Mouse (Mus musculus) adrenal gland, postnatal 36 days (tissue): ENCODE measurements around the gene Slc12a7. TPM values are rescaled to one million over a fixed set of nuclear protein-coding genes. Genes with fewer than 3 reads are reported as not detected.
"Not testable (repeated sequence)": the region's sequence is repeated elsewhere in the genome, so short reads cannot be mapped to it uniquely, and the experiment has no call there.

ENCODE experiments used
- DNase-seq, 2 experiments: peaks; one replicate each; pipeline ENCODE4 v3.0.0; 2021; ENCODE audit warnings: mixed read lengths in 1 of 2
- long read RNA-seq, 2 experiments: library from polyadenylated mRNA; stranded (forward); transcript quantifications; one replicate each; pipeline ENCODE4 v2.0.0; 2021; ENCODE audit warnings: borderline sequencing depth in 2 of 2
- total RNA-seq, 2 experiments: library from RNA; stranded (reverse); gene quantifications; 2 replicates each; pipeline ENCODE4 v1.2.3; 2021

The Slc12a7 gene
- 10 to 100 TPM; 35.8 to 36.6 TPM for total RNA-seq
- long read RNA-seq, experiment 1, full-length matches to known transcripts = 5 of 10 reads
- long read RNA-seq, experiment 1, partial matches to known transcripts = 3 of 10 reads
- long read RNA-seq, experiment 1, other reads (novel, unspliced or antisense) = 2 of 10 reads
- long read RNA-seq, experiment 2, full-length matches to known transcripts = 4 of 9 reads
- long read RNA-seq, experiment 2, partial matches to known transcripts = 1 of 9 reads
- long read RNA-seq, experiment 2, other reads (novel, unspliced or antisense) = 4 of 9 reads

DNA sequence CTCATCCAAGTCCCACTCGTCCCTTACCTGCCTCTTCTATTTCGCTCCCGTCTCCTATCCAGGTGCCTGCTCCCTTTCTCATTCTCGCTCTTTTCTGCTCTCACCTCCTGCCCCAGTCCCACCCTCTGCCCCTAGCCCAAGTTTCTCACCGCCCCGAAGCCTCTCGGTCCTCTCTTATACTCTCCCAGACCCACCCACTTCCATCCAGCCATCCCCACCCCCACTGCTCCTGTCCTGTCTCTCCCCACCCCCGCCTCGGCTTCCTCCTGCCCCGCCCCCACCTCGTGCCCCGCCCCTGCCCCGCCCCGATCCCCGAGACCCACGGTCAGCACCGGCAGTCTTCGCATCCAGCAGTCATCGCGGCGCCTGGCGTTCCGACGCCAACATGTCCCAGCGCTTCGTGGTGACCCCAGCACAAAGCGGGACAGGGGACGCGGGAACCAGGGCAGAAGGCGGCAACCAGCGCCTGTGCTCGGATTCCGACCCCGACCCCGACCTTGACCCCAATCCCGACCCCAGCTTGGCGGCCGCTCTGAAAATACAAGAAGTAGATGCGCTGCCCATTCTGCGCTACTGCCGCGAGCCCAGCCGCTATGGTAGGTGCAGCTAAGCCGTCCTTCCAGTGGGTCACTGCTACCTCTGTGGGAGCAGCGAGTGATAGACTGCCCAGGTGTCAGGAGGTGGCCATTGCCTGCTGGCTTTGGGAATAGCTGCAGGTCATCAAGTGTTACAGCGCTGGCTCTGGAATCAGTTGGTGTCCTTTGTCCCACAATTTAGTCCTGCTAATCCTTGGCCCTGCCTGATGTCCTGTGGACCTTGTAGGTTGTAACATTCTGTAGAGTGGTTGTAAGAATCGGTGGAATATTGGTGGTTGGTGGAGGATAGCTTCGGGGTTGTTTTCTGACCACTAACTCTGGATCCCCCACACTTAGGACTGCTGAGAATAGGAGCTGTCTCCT lies at the start of gene Slc12a7:
Slc12a7 (plus strand) TSS at position 353 of the 959 bp plus-strand sequence.
- peak; percentile 35 to 61 for DNase-seq

DNA sequence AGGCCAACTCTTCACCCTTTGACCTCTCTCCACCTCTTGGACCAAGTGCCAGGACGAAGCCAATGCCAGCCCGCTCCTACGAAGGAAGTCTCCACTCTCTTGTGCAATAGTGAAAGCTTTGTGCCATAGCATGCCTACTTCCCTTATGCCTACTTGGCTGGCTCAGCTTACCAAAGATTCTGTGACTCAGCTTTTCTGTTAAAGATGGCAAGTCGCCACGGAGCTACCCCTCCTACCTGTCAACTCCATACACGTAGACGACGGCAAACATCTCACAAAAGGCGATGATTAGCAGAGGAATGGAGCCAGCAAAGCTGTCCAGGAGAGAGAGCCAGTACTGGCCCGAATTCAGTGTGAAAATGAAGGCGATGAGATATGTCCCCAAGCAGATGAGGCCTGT lies 49.2 kb upstream of the Slc12a7 start:
- DNase-seq = peak in 1 of 2 experiments; percentile 34

DNA sequence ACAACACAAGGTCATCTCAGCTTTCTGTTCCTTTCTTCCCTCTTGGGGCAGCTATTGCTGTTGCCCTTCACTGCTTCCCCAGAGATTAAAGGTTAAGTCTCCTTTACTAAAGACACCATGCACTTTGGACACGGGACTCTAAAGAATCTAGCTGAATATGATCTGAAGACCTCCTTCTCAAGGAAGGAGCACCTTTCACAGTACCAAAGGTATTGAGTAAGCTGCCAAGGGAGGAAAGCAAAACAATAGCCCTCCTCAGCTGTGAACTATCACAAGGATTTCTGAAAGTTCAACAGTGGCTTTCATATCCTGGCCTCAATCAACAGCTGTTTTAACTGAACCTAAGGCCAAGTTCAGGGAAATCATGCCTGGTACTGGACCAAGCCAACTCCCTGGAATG lies 48.5 kb upstream of the Slc12a7 start:
- no peak for DNase-seq

DNA sequence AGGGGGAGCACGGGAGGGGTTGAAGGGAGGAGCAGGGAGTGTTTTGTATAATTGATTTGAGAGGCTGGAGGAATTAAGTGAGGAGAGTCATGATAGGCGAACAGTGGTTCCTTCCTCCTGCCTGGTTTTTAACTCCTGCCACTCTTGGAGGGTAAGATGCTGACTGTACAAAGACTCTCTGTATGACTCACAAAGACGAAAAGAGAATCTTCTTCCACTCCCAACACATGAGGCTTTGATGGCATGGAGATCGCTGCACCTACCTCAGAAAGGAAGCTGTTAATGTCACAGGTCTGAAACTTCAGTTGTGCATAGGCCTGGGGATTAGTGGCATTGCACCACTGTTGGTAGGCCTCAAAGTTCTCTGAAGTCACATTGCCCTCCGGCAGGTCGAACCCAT lies 47.4 kb upstream of the Slc12a7 start:
- no peak for DNase-seq

DNA sequence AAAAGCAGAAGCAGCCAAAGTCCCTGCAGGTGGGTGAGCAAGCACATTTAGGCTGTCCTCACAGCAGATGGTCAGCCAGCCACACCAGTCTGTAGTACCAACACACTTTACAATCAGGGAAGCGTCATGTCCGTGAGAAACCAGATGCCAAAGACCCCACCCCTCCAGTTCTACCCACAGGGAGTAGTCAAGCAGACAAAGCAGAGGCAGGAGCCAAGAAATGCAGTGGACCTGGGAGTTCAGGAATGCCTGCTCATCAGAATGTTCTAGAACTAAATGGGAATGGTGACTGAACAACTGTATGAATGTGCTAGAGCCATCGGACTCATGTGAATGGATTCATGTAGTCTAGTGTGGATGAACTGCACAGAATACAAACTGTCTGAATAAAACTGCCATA lies 45.3 kb upstream of the Slc12a7 start:
- no peak for DNase-seq

DNA sequence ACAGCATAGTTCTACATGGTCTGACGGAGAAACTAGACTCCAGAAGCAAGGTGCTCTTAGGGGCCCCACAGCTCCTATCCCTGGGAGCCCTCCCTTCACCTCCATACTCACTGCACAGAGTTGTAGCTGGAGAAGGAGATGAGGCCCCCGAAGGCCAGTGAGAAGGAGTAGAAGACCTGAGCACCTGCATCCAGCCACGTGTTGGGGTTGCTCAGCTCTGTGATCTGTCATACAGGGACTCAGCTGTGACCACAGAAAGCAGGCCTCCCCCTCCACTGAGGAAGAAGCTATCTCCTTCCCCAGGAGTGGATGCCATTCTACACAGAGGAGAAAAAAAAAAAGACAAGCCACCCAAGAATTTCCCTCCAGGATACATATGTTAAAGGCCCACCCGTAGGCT lies 44.0 kb upstream of the Slc12a7 start:
- no peak for DNase-seq

DNA sequence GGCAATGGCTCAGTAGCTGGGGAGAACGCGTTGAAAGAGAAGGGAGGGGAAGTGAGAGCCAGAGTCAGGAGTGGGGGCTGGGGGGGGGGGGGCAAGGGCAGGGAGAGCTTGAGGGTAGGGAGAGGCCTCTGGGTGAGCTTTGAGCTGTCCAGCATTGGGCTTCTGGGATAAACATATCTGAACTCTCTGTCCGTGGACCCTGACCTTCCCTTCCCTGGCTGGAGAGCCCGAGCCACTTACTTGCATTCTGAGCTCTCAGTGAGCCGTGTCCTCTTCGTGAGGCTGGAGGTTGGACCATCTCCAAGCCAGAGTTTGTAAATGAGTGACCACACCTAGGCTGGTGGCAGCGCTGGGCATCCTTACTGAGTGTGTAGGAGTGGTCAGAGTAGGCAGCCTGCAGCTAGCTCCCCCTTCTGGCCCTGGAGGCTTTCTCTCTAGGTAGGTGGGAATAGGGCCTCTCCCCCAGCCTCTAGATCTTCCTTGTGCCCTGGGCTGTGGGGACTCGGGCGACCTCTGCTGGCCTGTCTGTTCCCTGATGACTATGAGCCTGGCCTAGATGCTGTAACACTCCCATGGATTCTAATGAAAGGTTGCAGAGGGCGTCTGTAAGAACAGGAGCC lies 40.5 kb upstream of the Slc12a7 start:
- peak; percentile 76 to 84 for DNase-seq

DNA sequence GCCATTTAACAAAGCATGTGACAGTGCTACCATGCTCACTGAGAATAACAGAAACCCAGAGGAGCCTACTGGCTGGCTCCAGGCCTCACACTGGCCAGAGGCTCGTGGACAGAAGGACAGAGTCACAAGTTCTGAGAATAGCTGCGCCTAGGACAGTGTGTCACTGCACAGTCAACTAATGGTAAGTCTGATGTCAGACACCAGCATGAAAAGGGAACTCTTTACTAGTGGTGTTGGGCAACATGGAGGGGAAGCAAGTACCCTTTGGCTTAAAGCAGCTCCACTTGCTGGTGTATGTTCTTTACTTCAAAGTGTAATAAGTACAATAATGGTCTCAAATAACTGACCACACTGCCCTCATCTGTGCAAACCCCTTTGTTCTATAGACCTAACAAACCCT lies 39.6 kb upstream of the Slc12a7 start:
- DNase-seq = no peak

DNA sequence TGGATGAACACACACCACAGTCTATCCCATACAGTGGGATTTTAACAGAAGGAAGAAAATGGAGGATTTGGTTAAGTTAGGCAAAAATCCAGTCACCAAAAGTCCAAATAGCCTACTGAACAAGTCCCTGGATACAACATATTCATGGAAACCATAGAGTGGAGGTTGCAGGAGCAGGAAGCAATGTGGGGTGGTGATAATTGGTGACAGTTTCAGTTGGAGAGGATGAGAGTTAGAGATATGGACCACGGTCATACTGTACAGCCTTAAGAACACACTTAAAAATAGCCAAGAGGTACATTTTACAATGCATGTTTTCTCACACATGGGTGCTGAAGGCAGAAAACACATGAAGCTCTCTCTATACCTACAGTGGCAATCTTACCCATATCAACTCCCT lies 37.9 kb upstream of the Slc12a7 start:
- no peak for DNase-seq

DNA sequence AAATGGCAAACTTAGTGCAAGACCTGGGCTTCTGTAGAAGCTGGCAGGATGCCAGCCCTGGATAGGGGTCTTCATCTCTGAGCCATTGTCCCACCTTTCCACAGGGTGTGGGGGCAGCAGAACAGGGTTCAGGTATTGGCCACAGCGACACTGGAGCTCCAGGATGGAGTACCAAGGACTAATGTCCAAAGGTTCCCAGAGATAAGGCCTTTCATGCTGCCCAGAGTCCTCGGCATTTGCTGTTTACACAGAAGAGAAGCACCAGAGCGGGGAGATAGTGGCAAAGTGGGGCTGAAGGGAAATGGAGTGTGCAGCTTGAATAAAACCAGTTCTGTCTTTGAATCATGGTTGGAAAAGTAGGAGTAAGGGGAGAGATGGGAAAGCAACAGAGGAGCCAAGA lies 36.4 kb upstream of the Slc12a7 start:
- no peak for DNase-seq

DNA sequence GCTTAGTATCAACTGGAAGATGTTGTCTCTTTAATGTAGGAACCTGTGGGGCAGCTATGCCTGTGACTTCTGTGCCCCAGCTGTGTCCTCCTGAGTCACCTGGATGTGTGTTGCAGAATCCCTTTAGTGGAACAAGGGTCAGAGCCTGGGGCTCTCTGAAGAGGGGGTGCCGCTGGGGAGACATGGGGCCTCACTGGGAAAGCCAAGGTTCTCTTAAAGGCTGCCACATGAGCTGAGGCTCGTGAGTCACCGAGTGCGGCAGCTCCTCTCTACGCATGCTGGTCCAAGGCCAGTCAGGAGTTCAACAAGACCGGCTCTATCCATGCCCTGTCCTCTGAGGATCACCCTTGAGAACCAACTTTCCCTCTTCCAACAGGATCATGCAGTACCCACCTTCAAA lies 33.2 kb upstream of the Slc12a7 start:
- peak; percentile 41 to 48 for DNase-seq

DNA sequence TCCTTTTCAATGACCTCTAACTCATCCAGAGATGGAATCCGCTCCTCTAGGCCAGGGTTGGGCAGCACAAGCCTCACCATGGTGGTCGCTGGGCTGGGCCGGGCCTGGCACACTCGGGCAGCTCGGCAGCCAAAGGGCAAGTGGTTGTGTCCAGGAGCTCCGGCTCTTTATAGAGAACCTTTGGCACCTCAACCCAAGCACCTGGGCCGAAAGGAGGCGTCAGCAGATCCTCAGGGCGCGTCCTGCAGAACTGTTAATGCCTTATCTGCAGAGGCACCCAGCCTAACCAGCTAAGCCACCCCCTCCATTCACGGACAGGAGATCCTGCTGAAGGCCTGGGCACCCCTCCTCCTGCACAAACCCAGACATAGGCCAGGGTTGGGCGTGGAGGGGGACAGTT lies 32.3 kb upstream of the Slc12a7 start:
- DNase-seq = no peak

DNA sequence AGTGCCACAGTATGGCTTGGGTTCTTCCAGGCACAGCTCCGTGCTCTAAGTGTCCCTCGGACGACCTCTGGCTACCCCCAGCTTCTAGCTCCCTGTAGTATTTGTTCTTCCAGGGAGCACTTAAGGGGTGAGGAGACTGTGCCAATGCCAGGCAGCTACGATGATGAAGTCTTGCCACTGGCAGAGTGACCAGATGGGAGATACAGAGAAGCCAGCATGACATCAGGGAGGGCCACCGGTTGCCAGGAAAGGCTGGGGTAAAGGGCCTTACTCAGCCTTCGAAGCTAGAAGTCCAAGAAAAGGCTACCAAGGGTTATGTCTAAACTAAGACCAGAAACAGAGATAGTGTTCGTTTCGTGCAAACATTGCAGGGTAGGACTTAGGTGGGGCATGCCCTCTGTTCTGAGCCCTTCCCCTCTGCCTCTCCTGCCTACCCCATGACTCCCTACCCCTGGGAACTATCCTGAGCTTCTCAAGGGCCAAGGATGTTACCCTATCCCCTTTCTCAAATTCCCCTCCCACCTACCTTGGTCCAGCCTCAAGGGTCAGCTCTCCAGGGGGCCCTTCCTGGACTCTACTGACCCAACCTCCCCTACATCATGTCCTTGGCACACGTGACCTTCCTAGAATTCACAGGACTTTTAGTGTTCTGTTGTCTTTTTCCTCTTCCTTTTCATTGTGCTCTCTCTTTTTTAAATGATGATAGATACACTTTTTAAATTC lies 31.6 kb upstream of the Slc12a7 start:
- no peak for DNase-seq

DNA sequence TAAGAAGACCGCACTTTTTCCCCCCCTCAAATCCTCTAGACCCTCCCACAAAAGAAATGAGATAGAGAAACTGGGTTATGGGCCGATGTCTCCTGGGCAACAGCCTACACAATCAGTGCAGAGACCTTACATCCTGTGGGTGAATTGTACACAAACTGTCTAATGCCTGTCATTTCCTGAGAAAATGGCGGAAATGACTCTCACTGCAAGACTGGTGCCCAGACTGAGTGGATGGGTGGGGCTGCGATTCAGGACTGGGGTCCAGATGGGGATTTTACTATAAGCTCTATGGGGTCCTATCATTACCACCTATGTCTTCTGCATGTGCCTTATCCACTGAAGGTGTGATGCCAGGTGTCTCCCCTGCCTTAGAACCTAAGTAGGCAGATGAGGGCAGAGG lies 30.1 kb upstream of the Slc12a7 start:
- DNase-seq = no peak

DNA sequence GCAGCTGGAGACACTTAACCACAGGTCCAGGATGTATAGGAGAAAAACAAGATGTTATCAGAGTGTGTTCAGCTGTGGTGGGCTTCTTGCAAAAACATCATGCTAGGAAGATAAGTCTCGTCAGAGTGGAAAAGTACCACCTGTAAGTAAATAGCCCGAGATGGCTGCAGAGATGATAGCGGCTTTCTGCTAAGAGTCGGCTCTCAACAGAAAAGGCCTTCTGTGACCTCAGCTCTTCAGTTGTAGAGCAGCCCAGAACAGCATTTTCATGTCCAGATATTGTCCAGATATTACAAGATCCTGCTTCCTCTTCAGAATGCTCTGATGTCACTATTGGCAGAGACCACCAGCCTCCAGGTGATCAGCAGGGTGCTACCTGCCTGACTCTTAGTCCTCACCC lies 29.4 kb upstream of the Slc12a7 start:
- not testable (repeated sequence) for DNase-seq

DNA sequence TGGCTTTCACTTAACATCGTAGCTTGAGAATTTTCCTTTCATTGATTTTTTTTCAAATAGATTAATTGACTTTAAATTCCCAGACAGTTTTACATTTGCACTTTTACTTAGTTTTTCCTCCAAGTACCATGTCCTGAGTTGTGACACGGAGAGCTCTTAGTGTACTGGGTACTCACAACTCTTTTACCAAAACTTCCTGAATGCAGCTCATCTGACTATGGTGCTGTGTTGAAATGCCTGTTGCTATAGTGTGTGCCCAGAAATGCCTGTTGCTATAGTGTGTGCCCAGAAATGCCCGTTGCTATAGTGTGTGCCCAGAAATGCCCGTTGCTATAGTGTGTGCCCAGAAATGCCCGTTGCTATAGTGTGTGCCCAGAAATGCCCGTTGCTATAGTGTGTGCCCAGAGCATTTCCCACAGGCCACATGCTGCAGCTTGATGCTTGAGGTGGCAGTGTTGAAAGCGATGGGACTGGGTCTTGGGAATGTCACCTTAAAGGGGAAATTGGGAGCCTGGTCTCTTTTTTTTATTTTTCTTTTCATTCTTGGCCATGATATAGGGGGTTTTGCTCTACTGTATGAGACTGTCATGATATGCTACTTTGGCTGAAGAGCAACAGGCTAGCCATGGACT lies 28.1 kb upstream of the Slc12a7 start, which contains the start of gene Slc6a19:
Slc6a19 (minus strand) TSS at position 172 of the 632 bp plus-strand sequence.
- DNase-seq = no peak

DNA sequence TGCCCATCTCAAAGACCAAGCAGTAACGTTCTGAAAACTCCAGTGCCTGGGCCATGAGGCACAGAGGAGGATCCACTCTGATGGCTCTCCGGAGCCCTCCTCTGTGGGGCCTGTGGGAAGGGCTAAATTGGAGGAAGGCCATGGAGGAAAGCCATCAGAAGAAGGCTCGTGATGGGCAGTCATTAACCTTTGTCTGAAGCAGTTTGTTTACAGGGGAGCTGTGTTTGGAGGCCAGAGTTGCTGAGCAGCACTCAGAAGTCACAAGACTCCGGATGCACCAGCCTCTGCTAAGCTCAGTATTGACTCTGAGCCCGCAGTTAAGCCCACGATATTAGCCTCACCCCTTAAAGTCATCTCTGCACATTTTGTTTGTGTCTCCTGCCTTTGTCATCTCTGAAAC lies 23.4 kb upstream of the Slc12a7 start:
- DNase-seq = no peak

DNA sequence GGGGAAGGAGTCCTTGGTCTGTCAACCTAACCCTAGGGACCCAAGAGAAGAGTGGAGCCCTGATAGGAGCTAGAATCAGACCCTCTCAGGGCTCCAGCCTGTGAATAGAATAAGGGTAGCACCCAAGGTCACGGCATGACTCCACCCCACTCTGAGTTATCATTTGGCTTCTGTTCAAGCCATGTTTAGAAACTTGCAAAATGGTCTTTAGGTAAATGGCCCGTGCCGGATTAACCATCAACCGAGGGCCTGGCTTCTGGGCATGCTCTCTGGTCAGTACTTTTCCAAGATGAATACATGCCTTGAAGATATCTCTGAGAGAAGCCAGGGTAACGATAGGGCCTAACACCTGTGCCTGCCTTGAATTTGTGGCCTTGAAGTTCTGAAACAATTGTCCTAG lies 21.7 kb upstream of the Slc12a7 start:
- no peak for DNase-seq

DNA sequence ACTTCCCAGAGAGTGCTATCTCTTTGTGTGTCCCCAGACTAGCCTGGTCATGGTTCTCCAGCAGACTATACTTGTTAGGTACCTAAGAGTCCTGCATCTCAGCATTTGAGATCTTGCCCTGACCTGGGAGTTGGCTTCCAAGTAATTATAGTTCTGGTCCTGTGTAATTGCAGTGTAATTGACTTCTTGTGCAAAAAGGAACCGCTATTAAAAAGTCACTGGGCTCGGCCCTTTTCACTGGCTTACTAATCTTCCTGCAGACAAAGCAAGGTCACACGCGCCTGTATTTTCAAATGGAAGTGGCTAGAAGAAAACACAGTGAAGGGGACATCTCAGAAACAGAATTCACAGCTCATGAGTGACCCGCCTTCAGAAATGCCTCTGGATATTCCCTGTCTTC lies 21.1 kb upstream of the Slc12a7 start:
- no peak for DNase-seq

DNA sequence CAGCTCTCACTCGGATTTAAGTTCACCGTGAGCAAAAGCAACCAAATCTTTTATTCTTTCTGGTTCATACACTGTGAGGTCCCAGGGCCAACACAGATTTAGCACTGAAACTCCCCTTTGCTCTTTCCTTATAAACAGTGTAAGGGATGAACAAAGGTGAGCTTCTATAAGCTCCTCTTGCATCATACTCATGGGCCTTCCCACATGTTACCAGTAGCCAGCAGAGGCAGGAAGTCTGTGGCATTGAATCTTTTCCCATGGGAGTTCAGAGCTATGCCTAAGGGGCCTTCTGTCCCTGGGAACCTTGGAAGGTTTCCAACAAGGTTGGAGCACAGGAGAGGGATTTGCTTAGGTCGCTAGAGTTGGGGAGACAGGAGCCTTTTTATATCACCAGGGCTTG lies 20.7 kb upstream of the Slc12a7 start:
- no peak for DNase-seq

DNA sequence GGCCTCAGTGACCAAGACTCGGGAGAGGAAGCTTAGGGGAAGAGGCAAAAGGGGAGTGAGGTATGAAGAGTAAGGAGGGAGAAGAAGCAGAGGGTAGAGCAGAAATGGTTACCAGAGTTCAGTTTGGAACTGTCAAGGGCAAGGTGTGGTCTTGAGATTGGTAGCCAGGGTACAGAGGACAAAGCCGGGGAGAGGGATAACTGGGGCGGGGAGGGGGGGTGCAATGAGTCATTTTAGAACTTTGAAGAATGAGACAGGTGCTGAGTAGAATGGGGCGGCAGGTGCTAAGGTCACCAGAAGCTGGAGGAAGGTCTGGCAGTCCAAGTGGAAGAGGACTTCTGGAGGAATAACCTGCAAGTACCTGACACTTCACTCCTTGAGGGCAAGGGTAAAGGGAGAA lies 19.7 kb upstream of the Slc12a7 start:
- DNase-seq = no peak

DNA sequence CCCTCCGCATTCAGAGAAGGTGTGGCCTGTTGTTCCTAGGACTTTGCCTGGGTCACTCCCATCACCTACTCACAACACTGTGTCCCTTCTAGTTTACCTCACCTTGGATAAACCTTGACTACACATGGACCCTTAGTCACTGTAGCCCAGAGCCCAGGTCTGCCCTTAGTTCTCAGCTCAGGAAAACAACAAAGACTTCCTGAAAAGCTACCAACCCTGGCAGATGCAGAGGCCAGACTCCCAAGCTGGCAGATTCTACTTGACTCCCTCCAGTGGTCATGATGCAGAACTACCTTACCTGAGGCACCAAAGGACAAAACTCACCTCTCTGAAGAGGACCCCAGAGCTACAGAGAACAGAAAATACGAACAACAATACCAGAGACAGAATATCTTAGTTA lies 18.9 kb upstream of the Slc12a7 start:
- no peak for DNase-seq
